Mouse (Mus musculus): ENCODE measurements around the gene Igdcc3.
"Not testable (repeated sequence)": the region's sequence is repeated elsewhere in the genome, so short reads cannot be mapped to it uniquely, and the experiment has no call there.

Gene Igdcc3

DNA sequence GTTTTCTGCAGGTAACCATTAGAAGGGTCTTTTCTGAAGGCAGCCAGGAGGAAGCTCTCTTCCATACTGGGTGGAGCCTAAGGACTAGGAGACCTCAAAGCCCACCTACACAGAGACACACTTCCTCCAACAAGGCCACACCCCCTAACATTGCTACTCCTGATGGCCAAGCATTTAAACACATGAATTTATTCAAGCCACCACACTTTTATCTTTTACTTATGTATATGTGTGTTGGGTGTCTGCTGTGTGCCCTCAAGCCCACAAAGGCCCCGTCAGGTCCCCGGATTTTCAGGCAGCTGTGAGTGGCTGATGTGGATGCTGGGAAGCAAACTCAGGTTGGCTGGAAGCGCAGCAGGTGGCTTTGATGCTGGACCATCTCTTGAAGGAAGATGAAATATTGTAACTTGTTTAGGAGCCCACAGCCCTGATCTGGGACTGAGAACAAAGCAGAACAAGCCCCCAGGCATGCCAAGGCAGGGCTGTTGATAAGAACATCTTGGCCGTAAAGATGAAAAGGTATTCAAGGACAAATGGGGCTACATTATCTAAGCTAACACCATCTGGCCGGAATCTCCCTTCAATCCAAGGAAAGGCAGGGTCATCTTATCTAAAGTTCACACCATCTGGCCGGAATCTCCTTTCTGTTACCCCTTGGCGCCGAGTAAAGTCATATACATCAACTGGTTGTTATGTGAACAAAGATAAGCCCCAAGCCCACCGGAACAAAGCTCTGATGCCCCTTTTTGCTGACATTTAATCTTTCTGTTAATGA is 66.2 kb downstream of the Igdcc3 start:
- not testable (repeated sequence) for DNase-seq (ENCODE audit: low spot score)

GRCm38 (mm10) chr9:65208293-65209179 is 67.5 kb downstream of the Igdcc3 start:
- DNase-seq (ENCODE audit: low spot score) = no peak

DNA sequence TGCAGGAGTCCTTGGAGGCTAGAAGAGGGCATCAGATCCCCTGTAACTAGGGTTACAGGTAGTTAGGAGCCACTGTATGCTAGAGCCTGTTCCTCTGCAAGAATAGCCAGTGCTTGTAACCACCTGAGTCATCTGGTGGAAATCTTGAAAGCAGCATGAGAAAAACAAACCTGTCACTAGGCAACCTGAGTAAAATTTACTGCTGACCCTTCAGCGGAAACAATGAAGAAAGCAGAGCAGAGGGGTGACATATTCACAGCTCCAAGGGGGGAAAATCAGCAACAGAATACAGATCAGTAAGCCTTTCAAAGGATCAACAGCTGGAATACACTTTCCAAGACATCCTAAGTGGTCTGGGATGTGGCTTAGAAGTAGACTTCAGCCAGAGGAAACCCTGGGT is 70.6 kb downstream of the Igdcc3 start:
- no peak for DNase-seq (ENCODE audit: low spot score)

DNA sequence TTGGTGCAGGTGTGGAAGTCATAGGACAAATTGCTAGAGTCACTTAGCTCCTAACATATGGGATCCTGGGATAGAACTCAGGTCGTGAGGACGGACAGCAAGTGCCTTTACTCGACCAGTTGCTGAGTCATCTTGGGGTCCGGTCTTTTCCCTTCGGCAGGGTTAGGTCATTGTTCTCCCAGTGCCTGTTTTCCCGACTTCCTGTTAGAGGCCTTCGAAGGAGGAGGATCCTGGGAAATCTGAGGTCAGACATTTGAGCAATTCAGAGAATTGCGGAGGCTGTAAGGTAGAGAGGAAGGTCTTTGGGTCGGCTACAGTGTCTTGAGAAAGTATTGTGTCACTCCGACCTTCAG is 73.4 kb downstream of the Igdcc3 start:
- DNase-seq (ENCODE audit: low spot score) = no peak

- peak; percentile 80 for DNase-seq (ENCODE audit: low spot score)
Observed at GRCm38 (mm10) chr9:65214778-65215493, 73.9 kb downstream of the Igdcc3 start.

DNA sequence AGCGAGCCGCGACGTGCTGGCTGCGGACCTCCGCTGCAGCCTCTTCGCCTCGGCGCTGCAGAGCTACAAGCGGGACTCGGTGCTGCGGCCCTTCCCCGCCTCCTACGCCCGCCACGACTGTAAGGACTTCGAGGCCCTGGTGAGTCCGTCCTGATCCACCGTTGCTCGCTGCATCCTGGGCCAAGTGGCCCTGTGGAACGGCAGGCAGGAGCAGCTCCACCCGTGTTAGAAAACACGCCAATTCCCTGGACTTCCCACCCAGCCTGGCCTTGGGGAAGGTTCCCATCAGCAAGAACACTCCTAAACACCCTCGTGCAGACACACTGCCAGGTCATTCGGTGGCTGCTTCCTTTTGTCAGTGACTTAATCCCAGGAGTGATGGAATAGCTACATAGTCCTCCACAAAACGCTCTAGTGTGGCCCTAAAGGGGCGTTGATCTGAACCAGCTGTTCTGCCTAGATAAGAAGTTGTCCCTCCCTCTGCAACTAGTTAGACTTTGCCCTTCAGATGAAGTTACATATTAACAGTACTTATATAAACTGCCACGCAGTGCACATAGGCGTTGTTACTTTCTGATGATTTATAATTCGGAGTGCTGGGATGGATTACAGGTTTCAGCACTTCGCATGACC is 74.6 kb downstream of the Igdcc3 start:
- DNase-seq (ENCODE audit: low spot score) = no peak

GRCm38 (mm10) chr9:65216972-65217371 is 76.0 kb downstream of the Igdcc3 start:
- DNase-seq (ENCODE audit: low spot score) = no peak

- DNase-seq (ENCODE audit: low spot score) = no peak
Observed at GRCm38 (mm10) chr9:65217661-65218060, 76.7 kb downstream of the Igdcc3 start.

GRCm38 (mm10) chr9:65218916-65219315 is 77.9 kb downstream of the Igdcc3 start:
- DNase-seq (ENCODE audit: low spot score) = no peak

DNA sequence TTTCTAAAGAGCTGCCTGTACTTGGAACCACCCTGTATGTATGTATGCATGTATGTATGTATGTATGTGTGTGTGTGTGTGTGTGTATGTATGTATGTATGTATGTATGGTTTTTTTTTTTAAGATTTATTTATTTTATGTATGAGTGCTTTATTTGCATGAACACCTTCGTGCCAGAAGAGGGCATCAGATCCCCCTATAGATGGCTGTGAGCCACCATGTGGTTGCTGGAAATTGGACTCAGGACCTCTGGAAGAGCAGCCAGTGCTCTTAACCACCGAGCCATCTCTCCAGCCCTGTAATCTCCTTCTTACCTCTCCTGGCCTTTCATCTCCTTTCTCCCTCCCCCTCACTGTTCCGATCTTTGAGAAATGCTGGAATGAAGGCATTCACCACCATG is 79.4 kb downstream of the Igdcc3 start:
- not testable (repeated sequence) for DNase-seq (ENCODE audit: low spot score)

DNA sequence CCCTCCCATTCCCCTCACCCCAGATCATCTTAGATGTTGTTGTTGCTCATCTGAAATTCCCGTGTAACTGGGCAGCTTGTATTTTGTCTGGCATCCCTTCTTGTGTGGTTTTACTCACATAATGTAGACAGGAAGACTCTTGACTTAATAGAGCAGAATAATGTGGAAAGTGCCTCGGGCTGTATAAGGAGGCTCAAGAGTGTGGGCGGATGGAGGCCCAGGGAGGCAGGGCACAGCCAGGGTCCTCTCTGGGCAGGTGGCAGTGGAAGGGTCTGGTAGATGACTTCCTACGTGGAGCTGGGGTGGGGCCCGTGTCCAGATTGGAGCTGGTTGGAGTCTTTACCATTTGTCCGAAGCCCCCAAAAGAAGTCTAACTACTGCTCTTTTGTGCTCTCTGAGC is 82.9 kb downstream of the Igdcc3 start:
- no peak for DNase-seq (ENCODE audit: low spot score)

DNA sequence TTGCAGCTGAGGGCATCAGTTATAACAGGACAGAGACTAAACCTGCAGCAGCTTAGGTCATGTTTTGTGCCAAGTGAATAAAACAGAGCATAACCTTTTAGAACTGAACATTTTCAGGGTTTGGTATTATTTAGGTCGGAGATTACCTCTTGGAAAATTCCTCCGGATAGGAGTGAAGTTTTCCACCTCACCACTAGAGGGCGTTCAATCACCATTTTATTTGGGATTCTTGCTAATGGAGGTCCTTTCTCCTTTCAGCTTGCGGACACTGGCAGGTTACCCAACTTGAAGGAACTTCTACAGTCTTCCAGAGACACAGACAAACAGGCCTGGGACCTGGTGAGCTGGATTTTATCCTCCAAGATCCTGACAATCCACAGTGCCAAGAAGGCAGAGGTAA is 84.8 kb downstream of the Igdcc3 start:
- DNase-seq (ENCODE audit: low spot score) = peak; percentile 57

GRCm38 (mm10) chr9:65230250-65230649 is 89.3 kb downstream of the Igdcc3 start:
- DNase-seq (ENCODE audit: low spot score) = no peak

DNA sequence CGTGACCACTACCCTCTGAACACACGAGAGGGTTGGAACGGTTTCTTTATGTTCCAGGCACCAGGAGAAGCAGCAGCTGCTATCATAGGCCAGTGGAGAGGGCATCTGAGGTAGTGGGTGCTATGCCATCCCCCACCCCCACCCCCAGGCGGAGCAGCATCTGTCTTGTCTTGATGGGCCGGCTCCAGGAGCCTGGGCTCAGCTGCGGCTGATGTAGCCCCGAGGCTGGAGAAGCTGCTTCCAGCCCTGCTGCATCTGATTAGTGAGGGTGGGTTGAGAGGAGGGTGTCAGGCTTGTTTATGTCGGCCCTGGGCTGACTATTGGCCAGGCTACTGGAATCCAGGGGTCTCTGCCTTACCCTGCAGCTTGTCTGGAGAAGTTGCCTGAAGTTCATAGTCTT is 90.3 kb downstream of the Igdcc3 start:
- DNase-seq (ENCODE audit: low spot score) = no peak

DNA sequence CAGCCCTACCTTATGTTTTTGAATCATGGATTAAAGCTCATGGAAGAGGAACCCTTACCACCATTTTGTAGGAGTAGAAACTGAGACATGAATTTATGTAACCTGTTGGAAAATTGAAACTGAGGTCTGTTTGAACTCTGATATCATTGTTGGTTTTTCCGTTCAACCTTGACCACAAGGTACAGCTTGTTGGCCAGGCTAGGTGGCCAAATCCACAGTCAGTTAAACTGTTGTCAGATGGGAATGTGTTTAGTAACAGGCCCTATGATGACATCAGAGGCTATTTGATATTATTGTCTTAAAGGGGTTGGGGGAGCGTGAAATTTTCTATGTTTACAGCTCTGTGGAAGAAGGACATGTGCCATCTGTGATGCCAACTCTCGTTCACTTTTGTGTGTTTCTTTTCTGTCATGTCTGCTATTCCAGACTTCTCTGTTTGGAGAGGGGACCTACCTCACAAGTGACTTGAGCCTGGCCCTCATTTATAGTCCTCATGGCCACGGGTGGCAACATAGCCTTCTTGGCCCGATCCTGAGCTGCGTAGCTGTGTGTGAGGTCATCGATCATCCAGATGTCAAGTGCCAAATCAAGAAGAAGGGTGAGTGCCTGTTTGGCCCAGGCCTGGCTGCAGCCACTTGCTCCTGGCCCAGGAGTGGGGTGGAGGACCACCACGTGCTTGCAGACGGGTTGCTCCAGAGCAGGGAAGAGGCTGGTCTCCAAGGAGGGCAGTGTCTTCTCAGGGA is 92.4 kb downstream of the Igdcc3 start:
- no peak for DNase-seq (ENCODE audit: low spot score)

DNA sequence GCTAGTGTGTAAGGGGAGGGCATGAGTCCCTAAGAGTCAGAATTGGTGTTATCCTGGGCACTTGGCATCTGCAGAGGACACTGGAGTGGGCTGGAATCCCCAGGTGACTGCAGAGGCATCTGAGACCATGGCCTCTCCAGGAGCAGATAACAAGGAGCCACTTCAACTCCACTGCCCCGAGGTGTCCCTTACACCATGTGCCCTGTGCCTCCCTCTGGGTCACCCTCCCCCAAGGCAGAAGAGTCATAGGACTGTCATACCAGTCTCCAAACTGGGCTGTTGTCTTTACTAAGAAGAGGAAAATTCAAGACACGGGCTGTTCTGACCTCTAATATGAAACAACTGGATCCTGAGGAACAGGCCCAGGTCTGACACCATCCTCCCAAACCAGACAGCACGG is 93.7 kb downstream of the Igdcc3 start:
- DNase-seq (ENCODE audit: low spot score) = no peak
